Mouse (Mus musculus) limb, embryonic 12.5 days (tissue): Measurements from ENCODE around the gene Hs2st1. TPM values are rescaled to one million over a fixed set of nuclear protein-coding genes. Genes with fewer than 3 reads are reported as not detected.

ENCODE experiments used
- ATAC-seq: fragments of 200-750 bp; cut with Nextera tagmentation; 2 replicates; pipeline ENCODE4 v1.8.0; 2017; ENCODE audit warnings: low read depth, moderate TSS enrichment; ENCODE audit not compliant: insufficient number of reproducible peaks, insufficient read depth, low FRiP score, low TSS enrichment
- H3K27ac ChIP-seq: fragments of 300-500 bp; sonication (generic); 2 replicates; pipeline ENCODE4 v1.5.1; 2016; ENCODE audit warnings: mild to moderate bottlenecking, moderate library complexity
- H3K27me3 ChIP-seq: fragments of 300-500 bp; sonication (generic); 2 replicates; pipeline ENCODE4 v1.6.1; 2016; ENCODE audit warnings: mild to moderate bottlenecking, moderate library complexity
- H3K36me3 ChIP-seq: fragments of 300-500 bp; sonication (generic); 2 replicates; pipeline ENCODE4 v1.6.1; 2016; ENCODE audit warnings: mild to moderate bottlenecking, moderate library complexity
- H3K4me1 ChIP-seq: fragments of 300-500 bp; sonication (generic); replicated peaks from 2 replicates; pipeline ENCODE4 v1.6.1; 2016
- H3K4me2 ChIP-seq: fragments of 300-500 bp; sonication (generic); 2 replicates; pipeline ENCODE4 v1.6.1; 2016; ENCODE audit warnings: mild to moderate bottlenecking, moderate library complexity
- H3K4me3 ChIP-seq: fragments of 300-500 bp; sonication (generic); replicated peaks from 2 replicates; pipeline ENCODE4 v1.5.1; 2016; ENCODE audit warnings: mild to moderate bottlenecking
- H3K9ac ChIP-seq: fragments of 300-500 bp; sonication (generic); replicated peaks from 2 replicates; pipeline ENCODE4 v1.6.1; 2016; ENCODE audit warnings: mild to moderate bottlenecking, moderate library complexity
- H3K9me3 ChIP-seq: fragments of 300-500 bp; sonication (generic); 2 replicates; pipeline ENCODE4 v1.6.1; 2016; ENCODE audit warnings: mild to moderate bottlenecking, moderate library complexity
- WGBS: fragments of 180-500 bp; shearing (Covaris S2); methylation state at CpG from one replicate; pipeline ENCODE4 v1.1.7; 2016; 5-methylcytosine and 5-hydroxymethylcytosine counted together
- polyA plus RNA-seq: library from polyadenylated mRNA; unstranded; fragments of >200 nt; fragmentation: Nextera tagmentation; extraction: Ambion mirVana; gene quantifications from 2 replicates; pipeline ENCODE4 v1.2.1, GENCODE M21; 2016

Gene Hs2st1
- polyA plus RNA-seq, 1 experiment from 2014 or later: 20.8 TPM

- Histone ChIP-seq H3K4me3 (no peak overlapping the region), H3K9me3 (no peaks in the 10 kb centered on the region), H3K27ac (no peak overlapping the region), H3K27me3 (no peaks in the 10 kb centered on the region), H3K4me2 (no peak overlapping the region), H3K9ac (no peak overlapping the region), H3K4me1 (peaks cover 5% of the 10 kb centered on the region), H3K36me3 (no peaks in the 10 kb centered on the region)
- ATAC-seq: no peak
- WGBS: 66% methylated on average over 10 of the region's 10 CpGs
Observed at GRCm38 (mm10) chr3:144519581-144520272, 50.3 kb downstream of the Hs2st1 start.

- no peaks in the 10 kb centered on the region for H3K9me3 ChIP-seq
- H3K4me1 ChIP-seq: peaks cover 5% of the 10 kb centered on the region
- ATAC-seq: no peak
- no peak overlapping the region for H3K4me3 ChIP-seq
- H3K27me3 ChIP-seq: no peaks in the 10 kb centered on the region
- no peak overlapping the region for H3K27ac ChIP-seq
- H3K36me3 ChIP-seq: no peaks in the 10 kb centered on the region
- WGBS: 71% methylated on average over 5 of the region's 5 CpGs
- no peak overlapping the region for H3K4me2 ChIP-seq
- no peak overlapping the region for H3K9ac ChIP-seq
Observed at GRCm38 (mm10) chr3:144518917-144519316, 51.1 kb downstream of the Hs2st1 start.

- H3K4me1 ChIP-seq: peaks cover 5% of the 10 kb centered on the region
- ATAC-seq: no peak
- H3K4me2 ChIP-seq: no peak overlapping the region
- H3K4me3 ChIP-seq: no peak overlapping the region
- WGBS: 78% methylated on average over 7 of the region's 7 CpGs
- H3K9me3 ChIP-seq: no peaks in the 10 kb centered on the region
- H3K9ac ChIP-seq: no peak overlapping the region
- H3K27me3 ChIP-seq: no peaks in the 10 kb centered on the region
- no peak overlapping the region for H3K27ac ChIP-seq
- H3K36me3 ChIP-seq: no peaks in the 10 kb centered on the region
Observed at GRCm38 (mm10) chr3:144515286-144515685, 54.7 kb downstream of the Hs2st1 start.

- Histone ChIP-seq H3K4me2 (no peak overlapping the region), H3K36me3 (no peaks in the 10 kb centered on the region), H3K4me1 (peaks cover 5% of the 10 kb centered on the region), H3K27me3 (no peaks in the 10 kb centered on the region), H3K9me3 (no peaks in the 10 kb centered on the region), H3K9ac (no peak overlapping the region), H3K27ac (no peak overlapping the region), H3K4me3 (no peak overlapping the region)
- 92% methylated on average over 10 of the region's 10 CpGs for WGBS
- ATAC-seq: no peak
Observed at GRCm38 (mm10) chr3:144514122-144514505, 55.9 kb downstream of the Hs2st1 start.

- H3K27me3 ChIP-seq: no peaks in the 10 kb centered on the region
- no peaks in the 10 kb centered on the region for H3K9me3 ChIP-seq
- no peak overlapping the region for H3K9ac ChIP-seq
- no peak overlapping the region for H3K4me2 ChIP-seq
- no peaks in the 10 kb centered on the region for H3K36me3 ChIP-seq
- H3K4me3 ChIP-seq: no peak overlapping the region
- ATAC-seq: no peak
- H3K27ac ChIP-seq: no peak overlapping the region
- 85% methylated on average over 16 of the region's 16 CpGs for WGBS
- H3K4me1 ChIP-seq: peaks cover 5% of the 10 kb centered on the region
Observed at GRCm38 (mm10) chr3:144513169-144514121, 56.5 kb downstream of the Hs2st1 start.

DNA sequence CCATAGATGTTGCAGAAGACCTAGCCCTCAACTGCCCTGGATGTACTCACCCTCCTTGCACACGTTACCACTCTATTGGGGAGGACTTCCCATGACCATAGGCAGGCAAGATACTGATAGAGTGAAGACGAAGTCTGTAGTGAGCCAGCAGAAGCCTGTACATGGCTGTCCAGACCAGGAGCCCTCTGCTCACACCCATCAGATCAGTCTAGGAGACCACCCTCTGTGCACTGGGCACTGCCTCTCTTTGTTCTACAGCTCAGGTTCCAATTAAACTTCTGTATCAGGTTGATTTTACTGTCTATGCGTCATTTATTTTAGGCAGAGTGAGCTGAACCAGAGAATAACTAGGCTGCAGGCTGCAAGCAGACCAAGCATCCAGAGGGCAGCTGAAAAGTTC, 59.3 kb downstream of the Hs2st1 start:
- ATAC-seq: no peak
- no peak overlapping the region for H3K4me3 ChIP-seq
- H3K27ac ChIP-seq: no peak overlapping the region
- H3K9me3 ChIP-seq: no peaks in the 10 kb centered on the region
- H3K4me1 ChIP-seq: peaks cover 27% of the 10 kb centered on the region
- no peak overlapping the region for H3K4me2 ChIP-seq
- H3K9ac ChIP-seq: no peak overlapping the region
- WGBS: 85% methylated on average over 3 of the region's 3 CpGs
- H3K36me3 ChIP-seq: no peaks in the 10 kb centered on the region
- no peaks in the 10 kb centered on the region for H3K27me3 ChIP-seq

DNA sequence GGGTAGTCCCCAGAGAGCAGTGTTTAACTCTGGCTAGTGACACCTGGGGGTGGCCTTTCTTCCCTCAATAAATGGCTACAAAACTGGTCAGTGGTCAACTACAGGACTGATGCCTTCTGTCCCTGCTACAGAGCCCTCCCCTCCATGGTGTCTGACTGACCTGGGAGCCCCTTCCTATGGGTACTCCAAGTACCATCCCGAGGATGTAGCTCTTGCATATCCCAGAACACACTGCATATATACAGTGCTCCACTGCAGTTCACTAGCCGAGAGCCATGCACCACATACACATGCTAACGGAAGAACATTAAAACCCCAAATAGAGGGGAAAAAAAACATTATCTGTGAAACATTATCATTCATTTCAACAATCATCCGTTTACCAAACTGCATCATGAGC, 61.6 kb downstream of the Hs2st1 start:
- peaks cover 29% of the 10 kb centered on the region for H3K4me1 ChIP-seq
- H3K27ac ChIP-seq: no peak overlapping the region
- H3K4me2 ChIP-seq: no peak overlapping the region
- no peak for ATAC-seq
- no peak overlapping the region for H3K4me3 ChIP-seq
- H3K27me3 ChIP-seq: no peaks in the 10 kb centered on the region
- no peak overlapping the region for H3K9ac ChIP-seq
- 93% methylated on average over 4 of the region's 4 CpGs for WGBS
- H3K9me3 ChIP-seq: no peaks in the 10 kb centered on the region
- H3K36me3 ChIP-seq: no peaks in the 10 kb centered on the region

DNA sequence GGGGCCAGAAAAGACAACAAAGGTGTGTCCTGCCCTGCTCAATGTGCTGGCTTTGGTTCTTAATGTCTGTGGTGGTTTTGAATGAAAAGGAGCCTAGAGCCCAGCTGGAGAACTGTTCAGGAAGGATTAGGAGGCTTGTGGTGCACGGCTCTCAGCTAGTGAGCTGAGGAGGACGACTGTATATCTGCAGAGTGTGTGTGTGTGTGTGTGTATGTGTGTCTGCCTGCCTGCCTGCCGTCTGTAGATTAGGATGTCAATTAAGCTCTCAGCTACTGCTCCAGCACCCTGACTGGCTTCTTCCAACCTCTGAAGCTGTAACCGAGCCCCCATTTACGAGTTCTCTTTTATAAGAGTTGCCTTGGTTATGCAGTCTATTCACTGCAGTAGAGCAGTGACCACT, 62.1 kb downstream of the Hs2st1 start:
- H3K9ac ChIP-seq: no peak overlapping the region
- no peaks in the 10 kb centered on the region for H3K9me3 ChIP-seq
- H3K4me3 ChIP-seq: no peak overlapping the region
- H3K4me2 ChIP-seq: no peak overlapping the region
- H3K4me1 ChIP-seq: peaks cover 29% of the 10 kb centered on the region
- H3K27ac ChIP-seq: no peak overlapping the region
- ATAC-seq: no peak
- no peaks in the 10 kb centered on the region for H3K27me3 ChIP-seq
- WGBS: 25% methylated on average over 5 of the region's 5 CpGs
- H3K36me3 ChIP-seq: no peaks in the 10 kb centered on the region

DNA sequence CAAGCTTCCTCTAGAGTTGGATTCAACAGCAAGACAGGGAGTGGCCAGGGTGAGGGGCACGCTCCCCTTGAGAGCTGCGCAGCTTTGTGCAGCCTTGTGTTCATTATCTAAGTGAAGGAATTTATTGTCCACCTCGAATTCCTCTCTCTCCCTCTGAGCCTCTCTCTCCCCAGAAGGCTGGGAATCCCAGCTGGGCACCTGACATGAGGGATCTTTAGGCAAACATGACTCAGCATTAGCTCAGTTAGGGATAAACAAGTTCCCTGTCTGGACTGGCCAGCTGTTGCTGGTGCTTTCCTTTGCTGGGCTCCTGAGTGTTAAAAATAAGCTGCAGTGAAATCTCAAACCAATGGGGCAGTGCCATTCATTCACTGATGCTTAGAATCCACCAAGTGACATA, 63.8 kb downstream of the Hs2st1 start:
- Histone ChIP-seq H3K4me2 (no peak overlapping the region), H3K36me3 (no peaks in the 10 kb centered on the region), H3K9me3 (no peaks in the 10 kb centered on the region), H3K4me3 (no peak overlapping the region), H3K9ac (no peak overlapping the region), H3K27ac (no peak overlapping the region), H3K27me3 (no peaks in the 10 kb centered on the region), H3K4me1 (peaks cover 29% of the 10 kb centered on the region)
- 24% methylated on average over 3 of the region's 3 CpGs for WGBS
- peak; percentile 56; the same call in 1 of the 2 replicates for ATAC-seq

DNA sequence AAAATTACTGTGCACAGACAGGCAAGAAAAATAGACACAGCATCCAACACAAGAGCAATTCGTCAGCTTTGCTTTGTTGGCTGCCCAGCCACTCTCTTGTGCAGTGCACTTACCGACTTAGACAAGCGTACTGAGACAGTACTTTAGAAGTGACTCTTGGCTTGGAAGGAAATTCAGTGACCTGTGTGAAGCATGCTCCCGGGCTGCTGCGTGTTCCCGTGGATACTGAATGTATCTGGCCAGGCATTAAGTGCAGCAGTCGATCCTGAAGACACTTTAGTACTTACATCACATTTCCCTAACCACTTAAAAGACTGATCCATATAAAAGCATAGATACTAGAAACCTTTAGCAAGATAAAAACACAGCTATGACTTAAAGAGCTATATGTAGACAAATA, 68.1 kb downstream of the Hs2st1 start:
- Histone ChIP-seq H3K9me3 (no peaks in the 10 kb centered on the region), H3K27ac (no peak overlapping the region), H3K4me2 (no peak overlapping the region), H3K9ac (no peak overlapping the region), H3K27me3 (no peaks in the 10 kb centered on the region), H3K36me3 (no peaks in the 10 kb centered on the region), H3K4me3 (no peak overlapping the region), H3K4me1 (peaks cover 15% of the 10 kb centered on the region)
- 83% methylated on average over 7 of the region's 7 CpGs for WGBS
- no peak for ATAC-seq

DNA sequence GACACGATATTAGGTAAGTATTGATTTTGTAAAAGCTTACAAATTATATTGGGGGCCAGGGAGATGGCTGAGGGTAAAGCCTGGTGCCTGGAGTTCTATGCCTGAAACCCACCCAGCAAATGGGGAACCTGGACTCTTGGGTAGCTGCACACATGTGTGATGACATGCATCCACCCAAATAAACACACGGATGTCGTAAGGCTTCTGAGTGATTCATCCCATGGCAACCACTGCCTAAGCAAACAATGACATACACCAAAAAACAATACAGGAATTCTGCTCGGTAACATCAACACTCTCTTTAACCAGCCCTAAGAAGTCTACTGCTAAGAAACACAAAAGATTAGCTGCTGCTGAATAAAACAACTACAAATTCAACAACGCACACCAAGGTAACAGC, 73.2 kb downstream of the Hs2st1 start:
- WGBS: 92% methylated on average over 5 of the region's 5 CpGs
- Histone ChIP-seq H3K9ac (no peak overlapping the region), H3K27ac (no peak overlapping the region), H3K36me3 (no peaks in the 10 kb centered on the region), H3K9me3 (no peaks in the 10 kb centered on the region), H3K4me3 (no peak overlapping the region), H3K4me2 (no peak overlapping the region), H3K27me3 (no peaks in the 10 kb centered on the region), H3K4me1 (no peaks in the 10 kb centered on the region)
- no peak for ATAC-seq
